Mouse (Mus musculus) heart, postnatal 36 days (tissue): ENCODE data around the gene Srrm3. TPM values are rescaled to one million over a fixed set of nuclear protein-coding genes. Genes with fewer than 3 reads are reported as not detected.
A peak's percentile ranks its signal among the peaks of the same experiment; 100 is the strongest.

Experiments
- DNase-seq, 2 experiments: peaks; one replicate each; pipeline ENCODE4 v3.0.0; 2021 to 2022
- intact Hi-C: fragments of 180-260 bp; cut with DNase I; formaldehyde crosslinking; loops from one replicate; pipeline ENCODE4 v1.15.1; 2025
- total RNA-seq, 2 experiments: library from RNA; stranded (reverse); gene quantifications; 2 replicates each; pipeline ENCODE4 v1.2.3; 2021

The Srrm3 gene
- total RNA-seq, 2 experiments from 2014 or later: not detected

- DNase-seq: no peak
- intact Hi-C loops: no loop called here
Observed at GRCm38 (mm10) chr5:135812991-135813390, 6.3 kb downstream of the Srrm3 start.

GRCm38 (mm10) chr5:135818491-135818890, 11.8 kb downstream of the Srrm3 start:
- DNase-seq: no peak
- intact Hi-C loops: no loop called here

- intact Hi-C loops: no loop called here
- DNase-seq: no peak
Observed at GRCm38 (mm10) chr5:135822316-135822944, 15.7 kb downstream of the Srrm3 start.

- intact Hi-C loops: no loop called here
- DNase-seq: no peak
Observed at GRCm38 (mm10) chr5:135824517-135824916, 17.8 kb downstream of the Srrm3 start.

- intact Hi-C loops: no loop called here
- DNase-seq: no peak
Observed at GRCm38 (mm10) chr5:135826225-135826624, 19.5 kb downstream of the Srrm3 start.

GRCm38 (mm10) chr5:135829381-135829780, 22.7 kb downstream of the Srrm3 start:
- intact Hi-C loops: no loop called here
- no peak for DNase-seq

- intact Hi-C loops: no loop called here
Observed at GRCm38 (mm10) chr5:135832729-135833128, 26.0 kb downstream of the Srrm3 start.

GRCm38 (mm10) chr5:135834769-135835491, 28.2 kb downstream of the Srrm3 start:
- peak; percentile 22 to 25 for DNase-seq
- intact Hi-C loops: no loop called here

More at GRCm38 (mm10) chr5:135832729-135833128, 26.0 kb downstream of the Srrm3 start:
- DNase-seq: no peak

GRCm38 (mm10) chr5:135835492-135835858, 28.8 kb downstream of the Srrm3 start:
- no peak for DNase-seq
- intact Hi-C loops: no loop called here

- intact Hi-C loops: no loop called here
- no peak for DNase-seq
Observed at GRCm38 (mm10) chr5:135835981-135836380, 29.3 kb downstream of the Srrm3 start.

- DNase-seq: no peak
- intact Hi-C loops: no loop called here
Observed at GRCm38 (mm10) chr5:135841651-135842050, 35.0 kb downstream of the Srrm3 start.

- intact Hi-C loops: no loop called here
- peak; percentile 14 to 47 for DNase-seq
Observed at GRCm38 (mm10) chr5:135843418-135843817, 36.7 kb downstream of the Srrm3 start.

GRCm38 (mm10) chr5:135845676-135846320, 39.1 kb downstream of the Srrm3 start:
- intact Hi-C loops: no loop called here
- no peak for DNase-seq

- no peak for DNase-seq
- intact Hi-C loops: no loop called here
Observed at GRCm38 (mm10) chr5:135847460-135847859, 40.8 kb downstream of the Srrm3 start.

GRCm38 (mm10) chr5:135847881-135848280, 41.2 kb downstream of the Srrm3 start:
- no peak for DNase-seq

GRCm38 (mm10) chr5:135851024-135851423, 44.3 kb downstream of the Srrm3 start:
- DNase-seq: no peak
- intact Hi-C loops: no loop called here

More at GRCm38 (mm10) chr5:135847881-135848280, 41.2 kb downstream of the Srrm3 start:
- intact Hi-C loops: no loop called here

- intact Hi-C loops: no loop called here
- DNase-seq: no peak
Observed at GRCm38 (mm10) chr5:135851481-135851880, 44.8 kb downstream of the Srrm3 start.

- intact Hi-C loops: no loop called here
- no peak for DNase-seq
Observed at GRCm38 (mm10) chr5:135852421-135852820, 45.7 kb downstream of the Srrm3 start.

GRCm38 (mm10) chr5:135853731-135854130, 47.0 kb downstream of the Srrm3 start:
- intact Hi-C loops: loop anchor here (2.0 kb wide), 1 partner anchor 237 kb away; no protein-coding TSS in a partner anchor
- DNase-seq: no peak

GRCm38 (mm10) chr5:135855156-135855555, 48.5 kb downstream of the Srrm3 start:
- intact Hi-C loops: loop anchor here (1.0 to 2.0 kb wide), 2 partner anchors 61 to 238 kb away; no protein-coding TSS in a partner anchor
- DNase-seq: peak; percentile 76 to 83

- DNase-seq: no peak
- intact Hi-C loops: no loop called here
Observed at GRCm38 (mm10) chr5:135866662-135867061, 60.0 kb downstream of the Srrm3 start.
